Mouse (Mus musculus) right cerebral cortex, postnatal 14 days (tissue): ENCODE data around the gene Cyp2d11.
"Not testable (repeated sequence)": the region's sequence is repeated elsewhere in the genome, so short reads cannot be mapped to it uniquely, and the experiment has no call there.

Source experiments
- DNase-seq: peaks from one replicate; pipeline ENCODE4 v3.0.0; 2022

Cyp2d11 gene

GRCm38 (mm10) chr15:82393922-82394321 lies at the start of gene Cyp2d11:
Gene Cyp2d11 (minus strand): TSS chr15:82394022.
- DNase-seq = not testable (repeated sequence)

- DNase-seq = no peak
Measured at GRCm38 (mm10) chr15:82437975-82438617, 44.3 kb upstream of the Cyp2d11 start.

DNA sequence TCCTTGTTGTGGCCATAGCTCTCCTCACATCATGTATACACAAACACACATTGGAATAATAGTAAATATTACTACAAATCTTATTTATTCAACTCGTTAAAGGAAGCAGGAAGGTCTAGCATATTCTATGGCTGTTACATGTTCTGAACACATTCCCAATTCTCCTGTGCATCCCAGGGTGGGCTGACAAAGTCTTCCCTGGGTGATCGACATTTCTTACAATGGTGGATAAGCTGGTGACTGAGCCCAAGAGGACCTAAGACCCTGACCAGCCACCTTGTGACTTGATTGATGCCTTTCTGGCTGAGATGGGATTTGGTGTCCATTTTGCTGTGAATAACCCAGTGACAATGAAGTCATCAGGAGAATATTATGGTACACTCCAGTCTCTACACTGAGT lies 41.8 kb upstream of the Cyp2d11 start:
- DNase-seq = no peak

DNA sequence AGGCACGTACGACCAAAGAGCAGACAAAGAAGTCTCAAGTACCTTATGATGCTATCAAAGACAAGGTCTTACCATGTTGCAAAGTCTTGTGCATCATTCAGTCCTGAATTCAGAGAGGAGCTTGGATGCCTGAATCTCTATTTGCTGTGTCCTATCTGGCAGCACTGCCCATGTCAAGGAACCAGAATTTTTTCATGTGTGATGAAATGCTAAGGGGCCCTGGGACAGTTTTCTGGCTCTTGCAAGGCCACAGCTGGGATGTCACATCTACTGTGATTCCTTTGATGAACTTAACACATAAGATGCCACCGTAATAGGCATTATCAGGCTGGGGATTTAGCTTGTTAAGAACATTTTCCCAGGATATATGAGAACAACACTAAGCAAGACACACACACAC lies 41.2 kb upstream of the Cyp2d11 start:
- DNase-seq = no peak

DNA sequence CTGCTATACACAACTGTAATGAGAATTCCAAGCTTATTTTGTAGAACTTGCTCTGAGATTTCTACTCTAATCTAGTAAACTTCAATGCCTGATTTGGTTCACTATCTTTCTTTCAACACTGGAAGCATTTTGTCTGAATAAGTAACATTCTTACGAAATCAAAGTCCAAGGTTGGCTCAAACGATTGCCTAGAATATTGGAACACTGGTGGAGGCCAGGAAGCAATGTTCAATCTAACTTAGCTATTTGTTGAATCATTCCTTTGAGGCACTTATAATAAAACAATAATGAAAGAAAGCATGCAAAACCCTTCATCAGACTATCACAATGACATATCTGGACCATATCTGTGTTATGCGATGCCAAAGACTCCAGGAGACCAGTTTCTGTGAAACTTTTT lies 40.7 kb upstream of the Cyp2d11 start:
- no peak for DNase-seq

GRCm38 (mm10) chr15:82433621-82434020 lies 39.8 kb upstream of the Cyp2d11 start:
- no peak for DNase-seq

DNA sequence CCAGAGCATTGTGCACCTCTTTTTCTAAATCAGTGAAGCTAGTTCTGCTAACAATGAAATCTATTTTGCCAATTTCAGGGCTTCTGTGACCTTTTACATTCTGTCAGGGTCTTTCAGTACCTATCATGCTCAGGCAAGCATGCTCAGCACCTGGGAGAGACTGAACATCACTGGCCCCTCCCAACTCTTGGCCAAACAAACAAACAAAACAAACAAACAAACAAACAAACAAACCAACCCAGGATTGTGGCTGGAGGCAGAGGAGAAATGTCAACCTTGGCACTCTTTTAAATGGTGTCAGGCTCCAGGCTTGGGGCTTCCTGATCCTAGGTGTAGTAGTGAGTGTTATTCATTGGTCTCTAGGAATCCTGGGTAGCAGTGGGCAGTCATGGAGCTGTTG lies 39.3 kb upstream of the Cyp2d11 start, which contains the start of gene Cyp2d9:
Gene Cyp2d9 (plus strand): TSS at position 301 of the 400 bp plus-strand sequence.
- no peak for DNase-seq

DNA sequence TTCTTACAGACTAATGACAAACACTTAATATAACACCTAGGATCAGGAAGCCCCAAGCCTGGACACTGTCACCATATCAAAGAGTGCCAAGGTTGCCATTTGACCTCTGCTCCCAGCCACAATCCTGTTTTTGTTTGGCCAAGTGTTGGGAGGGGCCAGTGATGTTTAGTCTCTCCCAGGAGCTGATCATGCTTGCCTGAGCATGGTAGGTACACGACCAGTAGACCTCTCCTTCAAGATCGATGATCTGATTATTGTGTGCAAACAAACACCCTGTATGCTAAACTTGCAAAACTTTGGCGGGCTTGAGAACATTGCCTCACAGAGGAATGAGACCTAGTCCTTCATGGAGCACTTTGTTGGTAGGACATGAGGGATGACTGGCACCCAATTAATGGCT lies 29.6 kb upstream of the Cyp2d11 start:
- DNase-seq = no peak

- DNase-seq = no peak
Measured at GRCm38 (mm10) chr15:82422935-82423334, 29.1 kb upstream of the Cyp2d11 start.

GRCm38 (mm10) chr15:82418616-82419015 lies 24.8 kb upstream of the Cyp2d11 start:
- no peak for DNase-seq

- DNase-seq = peak; percentile 74
Measured at GRCm38 (mm10) chr15:82416797-82417789, 23.3 kb upstream of the Cyp2d11 start.

- no peak for DNase-seq
Measured at GRCm38 (mm10) chr15:82407536-82407935, 13.7 kb upstream of the Cyp2d11 start.

DNA sequence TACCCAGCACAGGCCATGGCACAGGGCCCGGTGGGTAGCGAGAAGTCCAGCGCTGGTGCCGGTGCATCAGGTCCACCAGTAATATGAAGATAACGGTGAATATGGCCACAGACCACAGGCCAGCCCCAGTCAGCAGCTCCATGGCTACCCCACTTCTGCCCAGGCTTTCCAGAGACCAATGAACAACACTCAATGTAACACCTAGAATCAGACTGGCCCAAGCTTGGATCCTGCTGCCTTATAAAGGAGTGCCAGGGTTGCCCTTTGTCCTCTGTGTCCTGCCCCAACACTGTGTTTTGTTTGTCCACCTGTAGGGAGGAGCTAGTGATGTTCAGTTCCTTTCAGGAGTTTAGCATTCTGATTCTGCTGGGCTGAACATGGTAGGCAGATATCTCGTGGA lies 13.2 kb upstream of the Cyp2d11 start, which contains the start of gene Cyp2d10:
Gene Cyp2d10 (minus strand): TSS at position 215 of the 400 bp plus-strand sequence.
- DNase-seq = no peak

DNA sequence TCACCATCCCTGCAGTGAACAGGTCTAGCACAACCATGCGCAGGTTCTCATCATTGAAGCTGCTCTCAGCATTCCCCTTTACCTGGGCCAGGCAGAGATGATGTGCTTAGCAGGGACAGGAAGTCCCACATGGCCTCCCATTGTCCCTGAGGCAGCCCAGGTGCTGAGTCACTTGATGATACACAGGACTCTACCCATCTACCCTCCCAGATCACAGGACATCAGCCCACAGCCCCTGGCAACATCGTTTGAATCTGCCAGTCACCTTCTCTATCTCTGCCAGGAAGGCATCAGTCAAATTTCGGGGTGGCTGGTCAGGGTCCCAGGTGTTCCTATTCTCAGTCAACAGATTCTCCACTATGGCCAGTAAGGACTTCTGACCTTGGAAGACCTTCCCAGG lies 10.3 kb upstream of the Cyp2d11 start:
- DNase-seq = no peak

DNA sequence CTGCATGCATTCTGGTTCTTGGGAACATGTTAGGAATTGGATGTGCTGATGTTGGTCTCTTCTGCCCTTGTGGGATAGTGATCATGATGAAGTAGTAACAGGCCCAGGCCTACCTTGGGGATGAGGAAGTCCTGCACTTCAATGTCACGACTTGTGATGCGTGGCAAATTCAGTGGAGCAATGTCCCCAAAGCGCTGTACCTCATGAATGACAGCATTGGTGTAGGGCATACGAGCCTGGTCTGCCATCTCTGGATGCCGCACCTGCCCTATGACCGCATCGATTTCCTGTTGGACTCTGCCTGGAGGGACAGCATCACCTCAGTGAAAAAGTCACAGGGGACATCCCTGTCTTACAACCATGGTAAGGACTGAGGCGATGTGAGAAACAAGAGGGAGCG lies 9.8 kb upstream of the Cyp2d11 start:
- DNase-seq = no peak

DNA sequence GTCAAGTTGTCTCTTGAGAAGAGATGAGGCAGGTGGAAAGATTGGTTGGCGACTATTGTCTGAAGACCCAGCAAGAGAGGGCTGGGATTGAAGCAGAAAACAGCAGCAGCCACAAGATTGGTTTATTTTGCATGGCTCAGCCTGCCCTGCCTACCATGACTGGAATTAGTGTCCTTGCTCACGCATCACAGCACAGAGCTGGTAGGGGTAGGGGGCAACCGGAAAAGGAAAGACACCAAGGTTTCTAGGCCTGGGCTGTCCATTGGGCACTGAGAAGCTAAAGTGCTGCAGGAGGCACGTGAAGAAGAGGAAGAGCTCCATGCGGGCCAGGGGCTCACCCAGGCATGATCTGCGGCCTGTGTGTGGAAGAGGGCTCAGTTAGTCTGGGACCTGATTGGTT lies 8.9 kb upstream of the Cyp2d11 start:
- no peak for DNase-seq

DNA sequence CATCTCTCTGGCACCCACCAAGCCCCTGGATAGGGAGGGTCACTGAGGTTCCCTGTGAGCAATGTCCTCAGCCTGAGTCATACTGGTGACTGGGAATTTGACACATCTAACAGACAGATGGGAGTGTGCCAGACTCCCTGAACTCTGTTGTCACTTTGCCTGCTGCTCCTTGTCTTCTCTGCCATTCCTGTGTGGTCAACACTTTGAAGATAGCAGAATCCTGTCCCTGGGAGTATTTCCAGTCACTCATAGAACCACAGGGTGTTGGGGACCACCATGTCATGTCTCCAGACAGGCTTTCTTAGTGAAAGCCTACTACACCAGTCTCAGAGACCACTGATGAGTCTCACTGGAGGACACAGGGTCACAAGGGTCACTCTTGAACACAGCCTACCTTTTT lies 8.3 kb upstream of the Cyp2d11 start:
- DNase-seq = no peak

DNA sequence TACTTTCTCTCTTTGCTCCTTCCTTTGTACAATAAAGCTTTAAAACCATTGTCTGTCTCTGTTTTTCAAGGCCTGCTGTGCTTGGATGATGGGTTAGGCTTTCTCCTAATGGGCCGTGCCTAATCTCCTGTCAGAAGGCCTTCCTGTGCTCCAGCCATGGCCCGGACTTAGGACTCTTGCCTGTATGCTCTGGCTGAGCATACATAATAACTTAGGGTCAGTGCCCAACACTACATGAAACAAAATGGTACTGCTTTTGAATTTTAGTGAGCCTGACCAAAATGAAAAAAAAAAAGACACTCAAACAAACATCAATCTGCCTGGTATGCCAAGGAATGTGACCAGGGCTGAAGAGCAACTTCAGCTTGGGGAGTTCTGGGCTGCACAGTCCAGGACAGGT lies 7.7 kb upstream of the Cyp2d11 start:
- DNase-seq = no peak

- DNase-seq = not testable (repeated sequence)
Measured at GRCm38 (mm10) chr15:82395955-82396354, 2.1 kb upstream of the Cyp2d11 start.

DNA sequence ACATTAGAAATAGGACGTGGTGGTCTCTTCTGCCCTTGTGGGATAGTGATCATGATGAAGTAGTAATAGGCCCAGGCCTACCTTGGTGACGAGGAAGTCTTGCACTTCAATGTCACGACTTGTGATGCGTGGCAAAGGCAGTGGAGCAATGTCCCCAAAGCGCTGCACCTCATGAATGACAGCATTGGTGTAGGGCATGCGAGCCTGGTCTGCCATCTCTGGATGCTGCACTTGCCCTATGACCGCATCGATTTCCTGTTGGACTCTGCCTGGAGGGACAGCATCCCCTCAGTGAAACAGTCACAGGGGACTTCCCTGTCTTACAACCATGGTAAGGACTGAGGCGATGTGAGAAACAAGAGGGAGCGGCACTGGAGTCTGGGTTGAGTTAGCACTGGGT lies 3.9 kb downstream of the Cyp2d11 start:
- DNase-seq = not testable (repeated sequence)

DNA sequence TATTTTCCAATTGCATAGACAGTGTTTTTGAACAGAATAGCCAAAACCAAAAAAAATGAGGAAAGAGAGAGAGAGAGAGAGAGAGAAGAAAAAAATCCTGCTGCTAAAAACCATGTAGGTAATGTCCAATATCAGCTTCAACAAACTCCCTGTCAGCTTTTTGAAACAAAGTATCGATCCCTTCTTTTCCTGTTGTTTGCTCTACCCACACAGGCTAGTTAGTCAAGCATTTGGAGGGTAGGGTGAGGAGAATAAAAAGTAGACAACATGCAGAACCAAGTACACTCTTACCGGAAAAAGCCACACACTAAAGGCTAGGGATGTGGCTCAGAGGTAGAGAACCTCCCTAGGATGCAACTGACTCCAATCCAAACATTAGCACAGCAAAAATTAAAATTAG lies 8.1 kb downstream of the Cyp2d11 start:
- no peak for DNase-seq

- no peak for DNase-seq
Measured at GRCm38 (mm10) chr15:82382441-82382840, 11.4 kb downstream of the Cyp2d11 start.

- DNase-seq = no peak
Measured at GRCm38 (mm10) chr15:82380714-82381062, 13.1 kb downstream of the Cyp2d11 start.
